Mouse (Mus musculus): ENCODE measurements around the gene Zfp46. TPM values are rescaled to one million over a fixed set of nuclear protein-coding genes. Genes with fewer than 3 reads are reported as not detected.
A peak's percentile ranks its signal among the peaks of the same experiment; 100 is the strongest.

The Zfp46 gene
- polyA plus RNA-seq, 1 experiment from 2014 or later, result 28.1 TPM

DNA sequence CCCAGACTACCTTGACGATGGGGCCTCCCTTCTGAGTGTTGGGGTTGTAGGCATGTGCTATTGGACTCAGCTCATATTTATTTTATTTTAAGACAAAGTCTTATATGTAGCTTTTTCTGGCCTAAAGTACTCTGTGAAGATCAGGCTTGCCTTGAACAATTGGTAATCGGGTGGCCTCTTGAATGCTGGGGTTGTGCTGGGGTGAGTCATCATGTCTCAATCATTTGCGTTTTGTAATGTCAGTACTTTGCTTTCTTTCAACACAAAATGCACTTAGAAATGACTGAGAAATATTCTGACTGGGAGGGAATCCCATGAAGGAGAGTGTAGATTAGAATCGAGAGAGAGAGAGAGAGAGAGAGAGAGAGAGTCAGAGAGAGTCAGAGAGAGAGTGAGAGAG, 35.5 kb downstream of the Zfp46 start:
- Histone ChIP-seq H3K9me3 (ENCODE audit: control insufficient read depth, low read length) (no peaks in the 10 kb centered on the region), H3K9ac (ENCODE audit: low read length) (no peak overlapping the region), H3K27ac (ENCODE audit: low read length) (no peak overlapping the region), H3K36me3 (ENCODE audit: control insufficient read depth, insufficient read depth, low read length) (peaks cover 37% of the 10 kb centered on the region), H3K4me2 (ENCODE audit: low read depth, low read length) (no peak overlapping the region), H3K4me3 (ENCODE audit: low read length) (no peak overlapping the region), H3K4me1 (replicated peaks; ENCODE audit: control insufficient read depth, insufficient read depth, low read length) (peaks cover 7% of the 10 kb centered on the region), H3K27me3 (ENCODE audit: control insufficient read depth, insufficient read depth, low read depth, low read length) (no peaks in the 10 kb centered on the region)
- no peak for ATAC-seq (ENCODE audit: low read depth)
- WGBS, result 82% methylated on average over 4 of the region's 4 CpGs

DNA sequence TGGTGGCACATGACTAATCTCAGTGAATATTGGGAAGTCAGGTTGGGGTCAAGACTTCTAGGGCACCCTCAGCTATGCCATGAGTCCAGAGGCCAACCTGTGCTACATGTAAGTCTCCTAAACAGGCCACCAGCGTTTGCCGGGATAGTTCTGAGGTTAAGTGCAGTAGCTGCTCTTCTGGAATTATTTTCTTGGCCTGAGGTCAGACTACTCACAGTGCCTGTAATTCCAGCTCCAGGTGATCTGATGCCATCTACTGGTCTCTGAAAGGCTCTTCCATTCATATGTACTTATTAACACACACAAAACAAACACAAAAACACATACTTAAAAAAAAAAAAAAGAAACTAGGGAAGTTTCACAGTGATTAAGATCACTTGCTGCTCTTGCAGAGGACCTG, 39.7 kb downstream of the Zfp46 start:
- no peaks in the 10 kb centered on the region for H3K27me3 ChIP-seq (ENCODE audit: control insufficient read depth, insufficient read depth, low read depth, low read length)
- H3K9ac ChIP-seq (ENCODE audit: low read length), result no peak overlapping the region
- H3K27ac ChIP-seq (ENCODE audit: low read length), result no peak overlapping the region
- 53% methylated on average over 2 of the region's 2 CpGs for WGBS
- peak; percentile 17; the same call in 1 of the 2 replicates for ATAC-seq (ENCODE audit: low read depth)
- no peak overlapping the region for H3K4me3 ChIP-seq (ENCODE audit: low read length)
- H3K36me3 ChIP-seq (ENCODE audit: control insufficient read depth, insufficient read depth, low read length), result peaks cover 27% of the 10 kb centered on the region
- peaks cover 6% of the 10 kb centered on the region; the same call in 1 of the 2 replicates for H3K4me1 ChIP-seq (replicated peaks; ENCODE audit: control insufficient read depth, insufficient read depth, low read length)
- H3K4me2 ChIP-seq (ENCODE audit: low read depth, low read length), result no peak overlapping the region
- no peaks in the 10 kb centered on the region for H3K9me3 ChIP-seq (ENCODE audit: control insufficient read depth, low read length)

DNA sequence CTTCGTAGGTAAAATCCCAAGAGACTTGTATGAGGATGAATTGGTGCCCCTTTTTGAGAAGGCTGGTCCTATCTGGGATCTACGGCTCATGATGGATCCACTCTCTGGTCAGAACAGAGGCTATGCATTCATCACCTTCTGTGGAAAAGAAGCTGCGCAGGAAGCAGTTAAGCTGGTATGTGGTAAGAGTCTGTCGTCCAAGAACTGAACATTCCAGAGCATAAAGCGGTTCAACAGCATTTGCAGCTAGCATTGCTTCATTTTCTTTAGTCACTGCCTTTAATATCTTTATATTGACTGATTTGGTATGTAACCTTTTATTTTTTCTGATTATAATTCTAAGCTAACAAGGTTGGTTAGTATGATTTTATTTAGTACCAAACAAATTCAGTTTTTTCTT, 42.8 kb downstream of the Zfp46 start:
- 66% methylated on average over 5 of the region's 5 CpGs for WGBS
- Histone ChIP-seq H3K36me3 (ENCODE audit: control insufficient read depth, insufficient read depth, low read length) (peaks cover 23% of the 10 kb centered on the region), H3K27me3 (ENCODE audit: control insufficient read depth, insufficient read depth, low read depth, low read length) (no peaks in the 10 kb centered on the region), H3K9me3 (ENCODE audit: control insufficient read depth, low read length) (no peaks in the 10 kb centered on the region), H3K4me3 (ENCODE audit: low read length) (no peak overlapping the region), H3K9ac (ENCODE audit: low read length) (no peak overlapping the region), H3K4me1 (replicated peaks; ENCODE audit: control insufficient read depth, insufficient read depth, low read length) (peaks cover 6% of the 10 kb centered on the region; the same call in 1 of the 2 replicates), H3K4me2 (ENCODE audit: low read depth, low read length) (no peak overlapping the region), H3K27ac (ENCODE audit: low read length) (no peak overlapping the region)
- no peak for ATAC-seq (ENCODE audit: low read depth)

DNA sequence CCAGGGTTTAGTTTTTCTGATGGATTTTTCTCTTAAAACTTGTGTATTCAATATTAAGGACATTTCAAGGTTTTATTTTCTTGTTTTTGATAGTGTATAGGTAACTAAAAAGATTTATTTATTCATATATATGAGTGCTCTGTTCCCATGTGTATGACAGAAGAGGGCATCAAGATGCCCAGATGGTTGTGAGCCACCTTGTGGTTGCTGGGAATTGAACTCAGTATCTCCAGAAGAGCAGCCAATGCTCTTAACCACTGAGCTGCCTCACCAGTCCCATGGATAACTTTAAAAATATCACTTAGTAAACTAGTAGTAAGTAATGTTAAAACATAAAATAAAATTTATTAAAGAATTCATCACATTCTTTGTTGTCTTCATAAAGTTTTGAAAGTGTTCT, 43.6 kb downstream of the Zfp46 start:
- Histone ChIP-seq H3K27me3 (ENCODE audit: control insufficient read depth, insufficient read depth, low read depth, low read length) (no peaks in the 10 kb centered on the region), H3K9me3 (ENCODE audit: control insufficient read depth, low read length) (no peaks in the 10 kb centered on the region), H3K9ac (ENCODE audit: low read length) (no peak overlapping the region), H3K36me3 (ENCODE audit: control insufficient read depth, insufficient read depth, low read length) (peaks cover 31% of the 10 kb centered on the region), H3K4me3 (ENCODE audit: low read length) (no peak overlapping the region), H3K27ac (ENCODE audit: low read length) (no peak overlapping the region), H3K4me1 (replicated peaks; ENCODE audit: control insufficient read depth, insufficient read depth, low read length) (peaks cover 6% of the 10 kb centered on the region; the same call in 1 of the 2 replicates), H3K4me2 (ENCODE audit: low read depth, low read length) (no peak overlapping the region)
- no peak for ATAC-seq (ENCODE audit: low read depth)

DNA sequence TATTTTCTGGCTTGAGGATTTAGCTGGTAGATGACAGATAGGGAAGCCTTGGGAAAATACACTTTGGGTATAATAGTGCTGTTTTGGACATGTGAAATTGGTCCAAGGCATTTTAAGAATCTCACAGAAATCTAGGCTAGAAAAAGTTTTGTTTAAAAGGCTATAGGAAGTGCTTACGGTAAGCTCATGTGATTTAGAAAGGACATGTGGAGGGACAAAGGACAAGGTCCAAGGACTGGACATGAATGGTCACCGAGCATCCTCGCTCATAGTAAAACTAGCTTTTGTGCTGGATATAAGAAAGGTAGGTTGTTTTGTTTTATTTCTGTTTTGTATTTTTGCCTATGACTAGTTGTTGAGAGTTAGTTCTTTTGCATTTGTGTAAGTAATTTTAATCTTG, 47.2 kb downstream of the Zfp46 start:
- Histone ChIP-seq H3K27ac (ENCODE audit: low read length) (no peak overlapping the region), H3K27me3 (ENCODE audit: control insufficient read depth, insufficient read depth, low read depth, low read length) (no peaks in the 10 kb centered on the region), H3K4me3 (ENCODE audit: low read length) (no peak overlapping the region), H3K9ac (ENCODE audit: low read length) (no peak overlapping the region), H3K4me1 (replicated peaks; ENCODE audit: control insufficient read depth, insufficient read depth, low read length) (no peaks in the 10 kb centered on the region), H3K4me2 (ENCODE audit: low read depth, low read length) (no peak overlapping the region), H3K9me3 (ENCODE audit: control insufficient read depth, low read length) (no peaks in the 10 kb centered on the region), H3K36me3 (ENCODE audit: control insufficient read depth, insufficient read depth, low read length) (peaks cover 41% of the 10 kb centered on the region)
- ATAC-seq (ENCODE audit: low read depth), result no peak
- WGBS, result 93% methylated on average over 3 of the region's 3 CpGs

DNA sequence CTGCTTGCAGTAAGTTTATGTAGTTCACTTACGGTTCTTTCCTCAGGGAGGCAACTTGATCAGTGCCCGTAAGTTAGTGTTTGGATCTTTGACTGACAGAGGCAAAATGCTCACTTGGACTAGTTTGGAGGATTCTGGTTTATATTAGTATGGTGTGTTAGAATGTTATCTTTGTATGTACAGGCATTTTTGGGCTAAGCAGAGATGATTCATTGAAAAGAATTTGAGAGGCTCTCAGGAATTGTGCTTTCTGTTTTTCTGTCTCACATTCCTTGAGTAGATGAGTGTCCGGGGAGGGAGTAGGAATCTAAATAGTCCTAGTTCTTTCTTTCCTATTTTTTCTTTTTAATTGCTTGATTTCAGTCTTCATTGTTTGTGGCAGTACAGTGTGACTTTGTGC, 48.7 kb downstream of the Zfp46 start:
- no peak overlapping the region for H3K27ac ChIP-seq (ENCODE audit: low read length)
- H3K4me2 ChIP-seq (ENCODE audit: low read depth, low read length), result no peak overlapping the region
- H3K4me3 ChIP-seq (ENCODE audit: low read length), result no peak overlapping the region
- H3K9me3 ChIP-seq (ENCODE audit: control insufficient read depth, low read length), result no peaks in the 10 kb centered on the region
- H3K27me3 ChIP-seq (ENCODE audit: control insufficient read depth, insufficient read depth, low read depth, low read length), result no peaks in the 10 kb centered on the region
- no peak overlapping the region for H3K9ac ChIP-seq (ENCODE audit: low read length)
- H3K4me1 ChIP-seq (replicated peaks; ENCODE audit: control insufficient read depth, insufficient read depth, low read length), result no peaks in the 10 kb centered on the region
- peaks cover 42% of the 10 kb centered on the region for H3K36me3 ChIP-seq (ENCODE audit: control insufficient read depth, insufficient read depth, low read length)
- no peak for ATAC-seq (ENCODE audit: low read depth)
- 84% methylated on average over 3 of the region's 3 CpGs for WGBS

DNA sequence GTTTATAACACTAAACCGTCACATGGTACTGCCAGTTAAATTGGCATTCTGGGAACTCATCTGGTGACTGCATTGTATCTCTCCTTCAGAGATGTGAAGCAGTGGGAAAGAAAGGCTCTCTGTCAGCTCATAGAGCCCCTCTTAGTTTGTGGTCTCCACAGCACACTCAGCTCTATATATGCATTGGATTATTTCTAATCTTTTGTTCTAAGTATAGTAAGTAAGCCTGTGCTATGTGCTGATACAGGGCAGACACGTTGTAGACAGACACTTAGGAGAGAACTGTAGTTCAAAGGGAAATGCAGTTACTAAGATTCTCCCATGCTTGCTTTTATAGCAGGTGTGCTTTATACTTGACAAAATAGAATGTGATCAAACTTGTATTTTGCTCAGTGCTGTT, 50.6 kb downstream of the Zfp46 start:
- no peak overlapping the region for H3K9ac ChIP-seq (ENCODE audit: low read length)
- ATAC-seq (ENCODE audit: low read depth), result no peak
- no peaks in the 10 kb centered on the region for H3K4me1 ChIP-seq (replicated peaks; ENCODE audit: control insufficient read depth, insufficient read depth, low read length)
- no peak overlapping the region for H3K4me3 ChIP-seq (ENCODE audit: low read length)
- no peaks in the 10 kb centered on the region for H3K27me3 ChIP-seq (ENCODE audit: control insufficient read depth, insufficient read depth, low read depth, low read length)
- no peak overlapping the region for H3K27ac ChIP-seq (ENCODE audit: low read length)
- H3K4me2 ChIP-seq (ENCODE audit: low read depth, low read length), result no peak overlapping the region
- WGBS, result 67% methylated on average over 2 of the region's 2 CpGs
- H3K36me3 ChIP-seq (ENCODE audit: control insufficient read depth, insufficient read depth, low read length), result peaks cover 46% of the 10 kb centered on the region
- no peaks in the 10 kb centered on the region for H3K9me3 ChIP-seq (ENCODE audit: control insufficient read depth, low read length)

DNA sequence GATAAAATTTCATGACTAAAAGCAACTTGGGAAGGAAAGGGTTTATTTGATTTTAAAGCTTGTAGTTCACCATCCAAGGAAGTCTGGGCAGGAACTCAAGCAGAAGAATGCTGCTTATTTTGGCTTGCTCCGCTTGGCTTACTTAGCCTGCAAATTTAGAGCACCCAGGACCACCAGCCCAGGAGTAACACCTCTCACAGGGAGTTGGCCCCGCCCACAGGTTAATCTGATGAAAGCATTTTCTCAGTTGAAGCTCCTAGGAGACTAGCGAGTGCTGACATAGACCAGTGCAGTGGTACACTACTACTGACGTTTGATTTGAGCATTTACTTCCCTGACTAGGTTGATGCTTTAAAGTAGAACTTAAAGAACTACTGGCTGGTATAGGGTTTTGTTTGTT, 52.6 kb downstream of the Zfp46 start:
- no peaks in the 10 kb centered on the region for H3K9me3 ChIP-seq (ENCODE audit: control insufficient read depth, low read length)
- no peaks in the 10 kb centered on the region for H3K4me1 ChIP-seq (replicated peaks; ENCODE audit: control insufficient read depth, insufficient read depth, low read length)
- H3K4me2 ChIP-seq (ENCODE audit: low read depth, low read length), result no peak overlapping the region
- no peak overlapping the region for H3K27ac ChIP-seq (ENCODE audit: low read length)
- no peaks in the 10 kb centered on the region for H3K27me3 ChIP-seq (ENCODE audit: control insufficient read depth, insufficient read depth, low read depth, low read length)
- WGBS, result 60% methylated on average over 4 of the region's 4 CpGs
- H3K4me3 ChIP-seq (ENCODE audit: low read length), result no peak overlapping the region
- ATAC-seq (ENCODE audit: low read depth), result no peak
- no peak overlapping the region for H3K9ac ChIP-seq (ENCODE audit: low read length)
- peaks cover 37% of the 10 kb centered on the region for H3K36me3 ChIP-seq (ENCODE audit: control insufficient read depth, insufficient read depth, low read length)
